Mouse (Mus musculus) lung, embryonic 15.5 days (tissue): ENCODE results near the gene Alkbh3. TPM values are rescaled to one million over a fixed set of nuclear protein-coding genes. Genes with fewer than 3 reads are reported as not detected.

Experiments used
- ATAC-seq: fragments of 200-750 bp; cut with Nextera tagmentation; 2 replicates; pipeline ENCODE4 v1.8.0; 2017; ENCODE audit warnings: moderate number of reproducible peaks, borderline replicate concordance; ENCODE audit not compliant: low FRiP score, low TSS enrichment; ENCODE audit errors: extremely low read depth
- H3K27ac ChIP-seq: fragments of 300-500 bp; sonication (generic); 2 replicates; pipeline ENCODE4 v1.5.1; 2015; ENCODE audit warnings: moderate library complexity, mild to moderate bottlenecking, inconsistent platforms
- H3K27me3 ChIP-seq: fragments of 300-500 bp; sonication (generic); 2 replicates; pipeline ENCODE4 v1.6.1; 2015; ENCODE audit warnings: inconsistent platforms
- H3K36me3 ChIP-seq: fragments of 300-500 bp; sonication (generic); 2 replicates; pipeline ENCODE4 v1.6.1; 2015; ENCODE audit warnings: inconsistent platforms
- H3K4me1 ChIP-seq: fragments of 300-500 bp; sonication (generic); 2 replicates; pipeline ENCODE4 v1.6.1; 2015; ENCODE audit warnings: inconsistent platforms
- H3K4me2 ChIP-seq: fragments of 300-500 bp; sonication (generic); 2 replicates; pipeline ENCODE4 v1.6.1; 2015; ENCODE audit warnings: inconsistent platforms, mild to moderate bottlenecking, moderate library complexity
- H3K4me3 ChIP-seq: fragments of 300-500 bp; sonication (generic); 2 replicates; pipeline ENCODE4 v1.5.1; 2015; ENCODE audit warnings: mild to moderate bottlenecking, inconsistent platforms
- H3K9ac ChIP-seq: fragments of 300-500 bp; sonication (generic); 2 replicates; pipeline ENCODE4 v1.6.1; 2015; ENCODE audit warnings: inconsistent platforms
- H3K9me3 ChIP-seq: fragments of 300-500 bp; sonication (generic); 2 replicates; pipeline ENCODE4 v1.6.1; 2016; ENCODE audit warnings: inconsistent platforms
- whole genome bisulfite sequencing: fragments of 180-500 bp; shearing (Covaris S2); methylation state at CpG from one replicate; pipeline ENCODE4 v1.1.7; 2015; 5-methylcytosine and 5-hydroxymethylcytosine counted together
- polyA plus RNA-seq: library from polyadenylated mRNA; unstranded; fragments of >200 nt; fragmentation: Nextera tagmentation; extraction: Ambion mirVana; gene quantifications from 2 replicates; pipeline ENCODE4 v1.2.1, GENCODE M21; 2015

Alkbh3 gene
- 68.4 and 73.0 TPM in 2 replicates for polyA plus RNA-seq

DNA sequence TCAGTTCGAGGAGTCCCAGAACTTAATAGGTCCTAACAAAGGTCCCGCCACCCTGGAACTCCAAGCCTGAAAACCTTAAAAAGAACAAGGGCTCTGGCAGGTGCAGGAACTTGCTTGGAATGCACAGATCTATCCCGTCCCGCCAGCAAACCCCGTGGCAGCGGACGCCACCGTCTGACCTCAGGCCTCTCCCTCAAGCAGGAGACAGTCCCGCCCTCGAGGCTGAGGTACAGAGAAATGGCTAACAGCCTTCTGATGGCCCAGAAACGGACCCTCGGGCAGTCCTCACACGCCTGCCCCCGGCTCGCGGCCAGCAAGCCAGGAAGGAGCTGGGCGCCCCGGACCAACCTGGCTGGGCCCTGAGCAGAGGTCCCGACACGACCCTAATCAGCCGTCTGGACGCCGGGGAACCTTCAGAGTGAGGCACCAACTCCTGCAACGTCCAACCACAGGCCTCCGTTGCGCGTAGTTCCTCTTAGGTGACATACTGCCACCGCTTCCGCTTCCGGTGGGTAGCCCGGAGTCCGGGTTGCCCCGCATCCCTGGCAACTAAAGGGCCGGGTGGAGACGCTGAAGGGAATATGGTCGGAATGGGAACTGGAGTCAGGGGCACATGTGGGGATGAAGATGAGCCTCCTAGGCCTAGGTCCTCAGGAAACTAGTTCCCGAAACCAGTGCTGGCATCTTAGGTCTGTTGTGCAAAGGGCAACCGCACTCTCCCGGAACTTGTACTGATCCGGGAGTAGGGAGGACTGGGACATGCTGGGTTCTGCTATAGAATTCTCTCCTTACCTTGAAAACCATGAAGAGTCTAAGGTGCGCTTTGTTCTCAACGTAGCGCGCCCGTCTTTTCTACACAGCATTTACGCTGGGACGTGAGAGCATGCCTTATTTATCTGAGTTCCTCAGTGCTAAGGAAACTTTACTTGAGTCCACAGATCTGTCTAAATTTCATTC, at the start of gene Alkbh3:
Gene Alkbh3, minus strand, starts transcription at position 473 of the 957 bp plus-strand sequence.
- Histone ChIP-seq H3K27me3 (no peaks in the 10 kb centered on the region), H3K4me2 (peak within 1 kb of the TSS; percentile 66), H3K4me3 (peak within 1 kb of the TSS; percentile 79), H3K36me3 (peaks cover 27% of the 10 kb centered on the region), H3K9me3 (no peaks in the 10 kb centered on the region), H3K27ac (0 out of 2 replicates have a peak within 1 kb of the TSS, but pooled peaks have one; percentile 17), H3K4me1 (peaks cover 9% of the 10 kb centered on the region), H3K9ac (peak within 1 kb of the TSS; percentile 75)
- peak; percentile 99 for ATAC-seq
- WGBS, result 4% methylated on average over 47 of the region's 47 CpGs

DNA sequence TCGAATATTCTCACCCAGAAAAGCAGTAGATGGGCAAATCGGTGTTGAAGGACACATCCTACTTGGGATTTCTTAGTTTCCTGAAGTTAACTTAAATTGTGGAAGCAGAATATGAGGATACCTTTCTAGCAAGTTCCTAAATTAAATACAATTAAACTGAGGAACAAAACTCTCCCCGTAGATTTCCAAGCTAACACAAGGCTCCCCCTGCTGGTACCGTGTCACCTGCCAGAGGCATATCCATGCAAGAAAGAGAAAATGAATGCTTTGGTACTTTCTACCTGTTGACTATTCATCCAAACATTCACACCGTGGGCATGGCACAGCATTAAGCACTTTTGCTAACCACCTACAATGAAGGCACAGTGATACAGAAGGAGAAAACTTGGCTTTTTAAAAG, 48.9 kb upstream of the Alkbh3 start:
- no peak overlapping the region for H3K27ac ChIP-seq

DNA sequence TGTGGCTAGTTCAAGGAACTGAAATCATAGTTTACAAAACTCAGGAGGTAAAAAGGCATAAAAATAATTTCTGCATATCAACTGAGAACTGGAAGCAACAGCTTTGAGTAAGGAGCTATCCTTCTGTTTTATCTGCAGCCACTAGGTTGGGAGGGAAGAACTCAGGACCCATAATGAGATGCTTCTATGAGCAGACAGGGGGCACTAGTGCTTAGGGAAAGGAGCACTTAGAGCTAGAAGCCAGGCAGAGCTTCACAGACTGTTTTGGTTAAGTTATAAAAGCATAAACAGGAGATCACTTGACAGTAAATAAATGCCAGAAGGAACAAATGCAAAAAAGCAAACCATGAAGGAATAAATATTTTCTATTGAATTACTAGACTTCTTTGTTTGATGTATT, 44.2 kb upstream of the Alkbh3 start:
- H3K4me2 ChIP-seq, result no peak overlapping the region
- H3K4me1 ChIP-seq, result no peaks in the 10 kb centered on the region
- H3K27ac ChIP-seq, result no peak overlapping the region
- H3K27me3 ChIP-seq, result no peaks in the 10 kb centered on the region
- ATAC-seq, result no peak; the same call in 1 of the 2 replicates
- no peak overlapping the region for H3K9ac ChIP-seq
- H3K9me3 ChIP-seq, result no peaks in the 10 kb centered on the region
- no peak overlapping the region for H3K4me3 ChIP-seq
- H3K36me3 ChIP-seq, result no peaks in the 10 kb centered on the region

More for the DNA sequence above, 48.9 kb upstream of the Alkbh3 start:
- H3K4me2 ChIP-seq, result no peak overlapping the region
- H3K9me3 ChIP-seq, result no peaks in the 10 kb centered on the region
- no peaks in the 10 kb centered on the region for H3K4me1 ChIP-seq
- 80% methylated on average over 5 of the region's 5 CpGs for WGBS
- H3K4me3 ChIP-seq, result no peak overlapping the region
- no peak for ATAC-seq
- H3K27me3 ChIP-seq, result no peaks in the 10 kb centered on the region
- H3K36me3 ChIP-seq, result no peaks in the 10 kb centered on the region
- no peak overlapping the region for H3K9ac ChIP-seq

DNA sequence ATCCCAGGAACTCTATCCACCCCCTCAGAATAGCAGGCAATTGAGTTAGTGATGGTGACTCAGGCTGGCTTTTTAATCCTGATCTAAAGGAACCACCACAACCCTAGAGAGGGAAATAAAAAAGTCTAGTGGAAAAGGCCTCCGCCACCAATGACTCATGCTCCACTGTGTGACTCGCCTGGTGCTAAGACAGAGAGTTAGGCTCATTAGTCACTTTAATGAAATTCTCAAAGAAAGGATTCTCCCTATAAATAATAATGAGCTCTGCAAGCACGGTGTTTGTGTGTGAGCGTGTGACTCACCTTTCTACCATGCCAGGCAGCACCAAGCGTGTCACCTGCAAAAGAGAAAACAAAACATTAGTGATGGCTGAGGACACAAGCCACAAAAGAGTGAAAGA, 41.3 kb upstream of the Alkbh3 start:
- WGBS, result 93% methylated on average over 5 of the region's 5 CpGs
- Histone ChIP-seq H3K4me1 (no peaks in the 10 kb centered on the region), H3K9me3 (no peaks in the 10 kb centered on the region), H3K36me3 (no peaks in the 10 kb centered on the region), H3K4me2 (no peak overlapping the region), H3K27ac (no peak overlapping the region), H3K9ac (no peak overlapping the region), H3K4me3 (no peak overlapping the region), H3K27me3 (no peaks in the 10 kb centered on the region)
- ATAC-seq, result no peak

DNA sequence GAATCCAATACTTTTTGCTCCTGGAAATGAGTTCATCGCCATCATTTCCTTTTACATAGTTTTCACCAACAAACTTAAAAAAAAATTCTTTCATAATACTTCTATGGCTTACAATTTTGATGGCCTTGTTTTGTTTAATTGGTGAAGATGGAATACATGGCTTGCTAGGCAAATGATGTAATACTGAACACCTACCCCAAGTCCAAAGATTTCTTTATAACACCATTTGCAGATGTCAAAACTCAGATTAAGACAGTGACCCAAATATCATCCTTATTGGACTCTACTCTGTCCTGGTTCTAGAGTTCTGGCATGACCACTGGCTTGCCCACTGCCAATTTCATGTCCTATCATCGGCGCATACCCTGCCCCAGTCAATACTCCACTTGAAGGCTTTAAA, 40.3 kb upstream of the Alkbh3 start:
- ATAC-seq, result no peak
- no peaks in the 10 kb centered on the region for H3K27me3 ChIP-seq
- no peak overlapping the region for H3K9ac ChIP-seq
- WGBS, result 95% methylated on average over 3 of the region's 3 CpGs
- no peaks in the 10 kb centered on the region for H3K9me3 ChIP-seq
- H3K4me1 ChIP-seq, result no peaks in the 10 kb centered on the region
- no peak overlapping the region for H3K4me2 ChIP-seq
- no peak overlapping the region for H3K27ac ChIP-seq
- H3K36me3 ChIP-seq, result no peaks in the 10 kb centered on the region
- H3K4me3 ChIP-seq, result no peak overlapping the region

DNA sequence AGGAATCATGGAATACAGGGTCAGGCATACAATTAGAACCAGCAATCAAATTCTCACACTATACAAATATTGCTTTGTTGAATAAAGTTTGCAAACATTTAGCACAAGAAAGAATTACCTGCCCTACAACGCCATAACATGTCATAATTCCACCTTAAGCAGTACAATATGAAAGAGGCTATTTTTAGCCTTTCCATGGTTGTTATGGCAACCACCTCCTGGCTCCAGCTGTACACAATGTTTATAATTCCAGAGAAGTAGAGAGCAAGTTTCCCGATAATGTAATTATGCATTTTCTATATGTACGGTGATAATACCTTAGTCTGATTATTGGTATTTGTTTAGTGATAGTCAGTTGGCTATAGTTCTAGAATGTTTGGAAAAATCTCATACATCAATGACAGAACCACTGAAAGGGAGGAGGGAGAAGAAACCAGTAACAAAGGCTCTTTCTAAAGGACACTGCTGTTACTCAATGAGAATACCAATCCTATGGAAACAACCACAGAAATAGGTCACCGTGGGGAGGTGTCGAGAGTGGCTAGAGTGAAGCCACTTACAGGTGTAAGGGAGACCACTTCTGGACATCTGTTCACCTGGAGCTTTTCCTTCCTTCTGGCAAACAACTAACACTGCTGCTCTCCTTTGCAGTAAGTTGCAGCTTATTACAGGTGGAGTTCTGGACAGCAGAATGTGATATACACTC, 39.0 kb upstream of the Alkbh3 start:
- no peak overlapping the region for H3K4me3 ChIP-seq
- no peaks in the 10 kb centered on the region for H3K4me1 ChIP-seq
- no peak overlapping the region for H3K9ac ChIP-seq
- no peak overlapping the region for H3K4me2 ChIP-seq
- no peak for ATAC-seq
- H3K9me3 ChIP-seq, result no peaks in the 10 kb centered on the region
- H3K27me3 ChIP-seq, result no peaks in the 10 kb centered on the region
- no peak overlapping the region for H3K27ac ChIP-seq
- no peaks in the 10 kb centered on the region for H3K36me3 ChIP-seq
- WGBS, result 43% methylated on average over 5 of the region's 5 CpGs

DNA sequence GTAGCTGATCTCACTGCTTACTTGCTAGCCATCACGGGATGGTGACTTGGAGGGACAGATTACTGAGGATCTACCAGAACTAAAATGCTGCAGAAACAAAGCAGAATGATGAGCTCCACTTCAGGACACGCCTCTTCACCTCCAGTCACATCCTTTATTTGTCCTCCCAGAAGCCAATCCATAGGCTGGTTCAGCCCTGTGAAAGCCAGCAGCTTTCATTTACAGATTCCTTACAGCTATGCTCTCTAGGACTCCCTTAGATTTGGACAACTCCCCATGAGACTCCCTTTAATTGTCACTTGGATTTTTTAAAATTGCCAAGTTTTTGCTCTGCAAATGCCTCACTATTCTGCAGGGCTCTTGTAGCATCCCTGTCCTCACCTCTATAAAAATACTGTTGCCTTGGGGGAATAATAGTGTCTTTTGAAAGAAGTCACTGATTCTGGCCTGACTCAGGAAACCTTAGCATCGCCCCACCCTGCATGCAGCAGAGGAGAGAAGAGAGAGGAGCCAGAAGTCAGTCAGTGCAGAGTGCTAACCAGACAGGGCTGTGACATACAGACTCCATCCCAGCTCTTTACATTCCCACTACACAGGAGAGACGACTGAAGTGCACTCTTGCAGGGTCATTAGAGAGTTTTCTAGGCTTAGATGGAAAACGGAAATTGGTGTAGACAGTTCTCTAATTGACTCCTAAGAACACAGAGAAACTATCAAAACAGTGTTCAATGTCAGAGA, 38.3 kb upstream of the Alkbh3 start:
- no peak overlapping the region for H3K4me2 ChIP-seq
- no peak for ATAC-seq
- H3K4me1 ChIP-seq, result no peaks in the 10 kb centered on the region
- no peaks in the 10 kb centered on the region for H3K27me3 ChIP-seq
- H3K36me3 ChIP-seq, result no peaks in the 10 kb centered on the region
- H3K9me3 ChIP-seq, result no peaks in the 10 kb centered on the region
- H3K27ac ChIP-seq, result no peak overlapping the region
- no peak overlapping the region for H3K9ac ChIP-seq
- no peak overlapping the region for H3K4me3 ChIP-seq
- WGBS, result 70% methylated on average over 5 of the region's 5 CpGs

DNA sequence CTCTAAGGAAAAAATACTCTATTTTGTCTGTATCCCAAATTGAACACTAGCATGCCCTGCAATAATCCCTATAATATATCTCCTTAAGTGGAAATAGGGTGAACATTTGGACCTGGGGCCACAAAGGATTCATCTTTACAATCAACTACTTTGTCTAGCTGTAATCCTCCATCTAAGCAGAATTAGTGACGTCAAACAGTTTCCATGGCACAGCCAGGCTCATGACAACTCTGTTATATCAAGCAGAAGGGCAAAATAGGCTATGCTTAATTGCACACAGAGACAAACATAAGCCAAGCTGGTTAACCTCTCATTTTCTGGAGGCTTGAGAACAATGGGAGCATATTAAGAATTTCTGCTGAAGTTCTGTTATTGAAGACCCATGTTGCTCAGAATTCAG, 37.7 kb upstream of the Alkbh3 start:
- no peak overlapping the region for H3K9ac ChIP-seq
- no peak overlapping the region for H3K27ac ChIP-seq
- H3K4me3 ChIP-seq, result no peak overlapping the region
- 73% methylated on average over 1 of the region's 1 CpGs for WGBS
- H3K27me3 ChIP-seq, result no peaks in the 10 kb centered on the region
- no peak for ATAC-seq
- no peaks in the 10 kb centered on the region for H3K9me3 ChIP-seq
- no peak overlapping the region for H3K4me2 ChIP-seq
- no peaks in the 10 kb centered on the region for H3K4me1 ChIP-seq
- H3K36me3 ChIP-seq, result no peaks in the 10 kb centered on the region

DNA sequence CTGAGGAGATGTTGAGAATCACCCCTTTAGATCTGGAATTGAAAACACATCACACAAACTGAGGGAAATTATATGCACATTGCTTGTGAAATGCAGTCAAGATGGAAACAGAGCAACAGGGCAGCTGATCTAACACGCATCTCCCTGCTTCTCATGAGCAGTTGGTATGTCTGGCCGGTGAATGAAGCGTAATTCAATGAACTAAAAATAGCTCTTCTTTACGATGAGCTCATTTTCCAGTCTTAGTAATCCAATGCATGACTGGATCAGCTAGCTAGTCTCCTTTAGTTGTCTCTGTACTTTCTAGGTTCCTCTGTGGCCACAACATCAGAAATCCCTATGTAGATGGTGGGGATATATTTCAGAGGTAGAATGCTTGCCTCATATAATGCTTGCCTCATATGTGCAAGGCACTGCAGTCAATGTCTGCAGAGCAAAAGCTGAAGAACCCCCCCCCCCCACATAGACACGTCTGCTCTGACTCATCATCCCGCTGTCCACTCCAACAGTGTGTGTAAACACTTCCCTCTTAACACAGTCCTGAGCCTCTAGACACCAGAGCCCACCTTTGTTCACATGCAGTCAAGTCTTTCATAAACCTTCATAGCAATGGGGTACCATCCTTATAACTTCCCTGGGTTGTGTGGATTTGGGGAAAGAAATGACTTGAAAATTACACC, 34.9 kb upstream of the Alkbh3 start:
- WGBS, result 52% methylated on average over 6 of the region's 6 CpGs
- Histone ChIP-seq H3K27ac (no peak overlapping the region), H3K27me3 (no peaks in the 10 kb centered on the region), H3K9me3 (no peaks in the 10 kb centered on the region), H3K36me3 (no peaks in the 10 kb centered on the region), H3K4me3 (no peak overlapping the region), H3K4me1 (no peaks in the 10 kb centered on the region), H3K9ac (no peak overlapping the region), H3K4me2 (no peak overlapping the region)
- ATAC-seq, result no peak

DNA sequence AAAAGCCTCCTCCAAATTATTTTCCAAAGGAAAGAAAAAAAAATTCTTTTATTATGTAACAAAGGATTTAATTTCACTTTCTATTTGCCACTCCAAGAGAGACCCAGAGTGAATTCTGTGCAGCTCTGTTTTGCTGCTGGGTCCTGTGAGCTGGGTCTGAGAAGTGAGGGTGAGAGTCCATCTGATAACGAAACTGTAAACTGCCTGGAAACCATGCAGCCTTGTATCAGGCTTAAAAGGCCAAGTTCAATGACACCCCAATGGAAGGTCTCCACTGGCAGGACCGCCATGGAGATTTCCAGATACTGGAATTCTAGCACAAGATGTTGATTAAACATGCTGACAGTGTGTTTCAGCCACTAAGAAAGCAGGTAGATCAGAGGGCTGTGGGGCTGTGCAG, 33.6 kb upstream of the Alkbh3 start:
- Histone ChIP-seq H3K9me3 (no peaks in the 10 kb centered on the region), H3K27ac (no peak overlapping the region), H3K27me3 (no peaks in the 10 kb centered on the region), H3K4me3 (no peak overlapping the region), H3K4me1 (no peaks in the 10 kb centered on the region), H3K36me3 (no peaks in the 10 kb centered on the region), H3K4me2 (no peak overlapping the region), H3K9ac (no peak overlapping the region)
- WGBS, result 72% methylated on average over 2 of the region's 2 CpGs
- ATAC-seq, result no peak

DNA sequence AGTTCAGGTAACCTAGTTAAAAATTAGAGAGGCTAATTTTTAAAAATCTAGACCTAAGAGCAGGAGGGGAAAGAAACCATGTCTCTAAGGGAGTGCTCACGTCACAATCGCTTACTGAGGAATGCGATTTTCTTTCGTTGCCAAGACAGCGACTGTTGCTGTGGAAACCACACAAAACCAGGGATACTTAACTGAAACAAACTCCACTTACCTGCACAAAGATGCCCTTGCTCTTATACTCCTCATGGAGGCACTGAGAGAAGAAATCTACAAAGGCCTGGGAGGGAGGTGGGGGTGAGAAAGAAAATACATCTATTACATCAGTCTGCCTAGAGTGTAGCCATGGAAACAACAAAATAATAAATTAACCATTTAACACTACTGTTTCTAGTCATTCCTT, 33.1 kb upstream of the Alkbh3 start:
- no peak overlapping the region for H3K4me2 ChIP-seq
- no peak for ATAC-seq
- H3K27me3 ChIP-seq, result no peaks in the 10 kb centered on the region
- no peak overlapping the region for H3K4me3 ChIP-seq
- no peaks in the 10 kb centered on the region for H3K4me1 ChIP-seq
- WGBS, result 46% methylated on average over 5 of the region's 5 CpGs
- H3K9ac ChIP-seq, result no peak overlapping the region
- no peaks in the 10 kb centered on the region for H3K36me3 ChIP-seq
- H3K27ac ChIP-seq, result no peak overlapping the region
- no peaks in the 10 kb centered on the region for H3K9me3 ChIP-seq
